Mouse (Mus musculus) liver, embryonic 15.5 days (tissue): ENCODE data around the gene Ralbp1. TPM values are rescaled to one million over a fixed set of nuclear protein-coding genes. Genes with fewer than 3 reads are reported as not detected.

ENCODE experiments used
- ATAC-seq: fragments of 200-750 bp; cut with Nextera tagmentation; 2 replicates; pipeline ENCODE4 v1.8.0; 2017; ENCODE audit warnings: moderate number of reproducible peaks, mild to moderate bottlenecking, moderate library complexity; ENCODE audit not compliant: insufficient read depth
- H3K27ac ChIP-seq: fragments of 300-500 bp; sonication (generic); replicated peaks from 2 replicates; pipeline ENCODE4 v1.5.1; 2015; ENCODE audit warnings: mild to moderate bottlenecking, inconsistent platforms
- H3K27me3 ChIP-seq: fragments of 300-500 bp; sonication (generic); 2 replicates; pipeline ENCODE4 v1.6.1; 2015; ENCODE audit warnings: mild to moderate bottlenecking, inconsistent platforms
- H3K36me3 ChIP-seq: fragments of 300-500 bp; sonication (generic); replicated peaks from 2 replicates; pipeline ENCODE4 v1.6.1; 2015; ENCODE audit warnings: moderate library complexity, mild to moderate bottlenecking, inconsistent platforms
- H3K4me1 ChIP-seq: fragments of 300-500 bp; sonication (generic); replicated peaks from 2 replicates; pipeline ENCODE4 v1.6.1; 2015; ENCODE audit warnings: inconsistent platforms
- H3K4me2 ChIP-seq: fragments of 300-500 bp; sonication (generic); 2 replicates; pipeline ENCODE4 v1.6.1; 2015; ENCODE audit warnings: moderate library complexity, mild to moderate bottlenecking, inconsistent platforms
- H3K4me3 ChIP-seq: fragments of 300-500 bp; sonication (generic); replicated peaks from 2 replicates; pipeline ENCODE4 v1.5.1; 2015; ENCODE audit warnings: mild to moderate bottlenecking, inconsistent platforms
- H3K9ac ChIP-seq: fragments of 300-500 bp; sonication (generic); 2 replicates; pipeline ENCODE4 v1.6.1; 2015; ENCODE audit warnings: moderate library complexity, mild to moderate bottlenecking, inconsistent platforms
- H3K9me3 ChIP-seq: fragments of 300-500 bp; sonication (generic); replicated peaks from 2 replicates; pipeline ENCODE4 v1.6.1; 2016; ENCODE audit warnings: inconsistent platforms
- WGBS: fragments of 180-500 bp; shearing (Covaris S2); methylation state at CpG from one replicate; pipeline ENCODE4 v1.1.7; 2015; ENCODE audit warnings: mixed read lengths; ENCODE audit not compliant: insufficient replicate concordance; 5-methylcytosine and 5-hydroxymethylcytosine counted together
- polyA plus RNA-seq: library from polyadenylated mRNA; unstranded; fragments of >200 nt; fragmentation: Nextera tagmentation; extraction: Ambion mirVana; gene quantifications from 2 replicates; pipeline ENCODE4 v1.2.1, GENCODE M21; 2015

Ralbp1 gene
- polyA plus RNA-seq, 1 experiment from 2014 or later: 38.8 TPM

- no peak overlapping the region for H3K4me3 ChIP-seq
- H3K36me3 ChIP-seq: peaks cover 6% of the 10 kb centered on the region; the same call in 1 of the 2 replicates
- H3K4me2 ChIP-seq: no peak overlapping the region
- no peaks in the 10 kb centered on the region for H3K27me3 ChIP-seq
- no peaks in the 10 kb centered on the region for H3K9me3 ChIP-seq
- H3K27ac ChIP-seq: no peak overlapping the region
- H3K9ac ChIP-seq: no peak overlapping the region
- ATAC-seq: no peak
- peaks cover 24% of the 10 kb centered on the region for H3K4me1 ChIP-seq
- WGBS: 21% methylated on average over 4 of the region's 4 CpGs
Observed at GRCm38 (mm10) chr17:65870146-65870545, 15.5 kb downstream of the Ralbp1 start.

- no peaks in the 10 kb centered on the region for H3K9me3 ChIP-seq
- no peak overlapping the region for H3K27ac ChIP-seq
- no peak overlapping the region for H3K4me2 ChIP-seq
- peaks cover 24% of the 10 kb centered on the region for H3K4me1 ChIP-seq
- no peaks in the 10 kb centered on the region for H3K27me3 ChIP-seq
- peaks cover 6% of the 10 kb centered on the region; the same call in 1 of the 2 replicates for H3K36me3 ChIP-seq
- no peak overlapping the region for H3K9ac ChIP-seq
- 51% methylated on average over 10 of the region's 10 CpGs for WGBS
- ATAC-seq: no peak
- no peak overlapping the region for H3K4me3 ChIP-seq
Observed at GRCm38 (mm10) chr17:65869720-65870119, 15.9 kb downstream of the Ralbp1 start.

GRCm38 (mm10) chr17:65867996-65868395 lies 17.6 kb downstream of the Ralbp1 start:
- Histone ChIP-seq H3K4me1 (peaks cover 23% of the 10 kb centered on the region), H3K27me3 (no peaks in the 10 kb centered on the region), H3K9ac (no peak overlapping the region), H3K9me3 (no peaks in the 10 kb centered on the region), H3K4me3 (no peak overlapping the region), H3K4me2 (no peak overlapping the region), H3K27ac (no peak overlapping the region), H3K36me3 (peaks cover 16% of the 10 kb centered on the region)
- WGBS: 75% methylated on average over 5 of the region's 5 CpGs
- no peak for ATAC-seq

- Histone ChIP-seq H3K9me3 (no peaks in the 10 kb centered on the region), H3K4me2 (no peak overlapping the region), H3K4me1 (peaks cover 6% of the 10 kb centered on the region), H3K27me3 (no peaks in the 10 kb centered on the region), H3K9ac (no peak overlapping the region), H3K4me3 (no peak overlapping the region), H3K36me3 (peaks cover 28% of the 10 kb centered on the region), H3K27ac (no peak overlapping the region)
- ATAC-seq: peak; percentile 54
- 54% methylated on average over 3 of the region's 3 CpGs for WGBS
Observed at GRCm38 (mm10) chr17:65866201-65866600, 19.4 kb downstream of the Ralbp1 start.

GRCm38 (mm10) chr17:65865265-65865664 lies 20.3 kb downstream of the Ralbp1 start:
- H3K4me2 ChIP-seq: no peak overlapping the region
- H3K36me3 ChIP-seq: peaks cover 37% of the 10 kb centered on the region
- no peak overlapping the region for H3K4me3 ChIP-seq
- H3K9ac ChIP-seq: no peak overlapping the region
- H3K9me3 ChIP-seq: no peaks in the 10 kb centered on the region
- peaks cover 6% of the 10 kb centered on the region for H3K4me1 ChIP-seq
- H3K27me3 ChIP-seq: no peaks in the 10 kb centered on the region
- H3K27ac ChIP-seq: no peak overlapping the region
- ATAC-seq: no peak

- no peaks in the 10 kb centered on the region for H3K27me3 ChIP-seq
- no peaks in the 10 kb centered on the region for H3K9me3 ChIP-seq
- WGBS: 29% methylated on average over 4 of the region's 4 CpGs
- H3K4me3 ChIP-seq: no peak overlapping the region
- no peak overlapping the region for H3K27ac ChIP-seq
- peaks cover 5% of the 10 kb centered on the region for H3K4me1 ChIP-seq
- H3K9ac ChIP-seq: no peak overlapping the region
- H3K36me3 ChIP-seq: peaks cover 38% of the 10 kb centered on the region
- ATAC-seq: no peak
- no peak overlapping the region for H3K4me2 ChIP-seq
Observed at GRCm38 (mm10) chr17:65864742-65865141, 20.9 kb downstream of the Ralbp1 start.

GRCm38 (mm10) chr17:65863830-65864229 lies 21.8 kb downstream of the Ralbp1 start:
- WGBS: 86% methylated on average over 12 of the region's 12 CpGs
- Histone ChIP-seq H3K4me1 (no peaks in the 10 kb centered on the region; the same call in 1 of the 2 replicates), H3K27ac (no peak overlapping the region), H3K4me3 (no peak overlapping the region), H3K4me2 (no peak overlapping the region), H3K36me3 (peaks cover 44% of the 10 kb centered on the region), H3K9me3 (no peaks in the 10 kb centered on the region), H3K9ac (no peak overlapping the region), H3K27me3 (no peaks in the 10 kb centered on the region)
- no peak for ATAC-seq

- no peaks in the 10 kb centered on the region for H3K9me3 ChIP-seq
- no peaks in the 10 kb centered on the region for H3K27me3 ChIP-seq
- H3K4me1 ChIP-seq: peaks cover 10% of the 10 kb centered on the region
- WGBS: 52% methylated on average over 4 of the region's 4 CpGs
- no peak overlapping the region for H3K4me3 ChIP-seq
- ATAC-seq: no peak
- no peak overlapping the region for H3K4me2 ChIP-seq
- no peak overlapping the region for H3K9ac ChIP-seq
- no peak overlapping the region for H3K27ac ChIP-seq
- H3K36me3 ChIP-seq: peaks cover 55% of the 10 kb centered on the region
Observed at GRCm38 (mm10) chr17:65862579-65862978, 23.0 kb downstream of the Ralbp1 start.

GRCm38 (mm10) chr17:65857617-65858016 lies 28.0 kb downstream of the Ralbp1 start:
- Histone ChIP-seq H3K27ac (no peak overlapping the region), H3K9ac (no peak overlapping the region), H3K36me3 (peaks cover 75% of the 10 kb centered on the region), H3K4me3 (no peak overlapping the region), H3K4me1 (peaks cover 15% of the 10 kb centered on the region), H3K27me3 (no peaks in the 10 kb centered on the region), H3K9me3 (no peaks in the 10 kb centered on the region), H3K4me2 (no peak overlapping the region)
- ATAC-seq: peak; percentile 40; the same call in 1 of the 2 replicates
- WGBS: 13% methylated on average over 4 of the region's 4 CpGs

GRCm38 (mm10) chr17:65854006-65854405 lies 31.6 kb downstream of the Ralbp1 start:
- no peak overlapping the region for H3K4me2 ChIP-seq
- ATAC-seq: no peak
- H3K9me3 ChIP-seq: no peaks in the 10 kb centered on the region
- H3K4me1 ChIP-seq: peaks cover 15% of the 10 kb centered on the region
- WGBS: 68% methylated on average over 4 of the region's 4 CpGs
- peaks cover 88% of the 10 kb centered on the region for H3K36me3 ChIP-seq
- no peak overlapping the region for H3K9ac ChIP-seq
- no peak overlapping the region for H3K4me3 ChIP-seq
- peak overlapping the region; percentile 29; the same call in 1 of the 2 replicates for H3K27ac ChIP-seq
- H3K27me3 ChIP-seq: no peaks in the 10 kb centered on the region

GRCm38 (mm10) chr17:65853326-65853725 lies 32.3 kb downstream of the Ralbp1 start:
- Histone ChIP-seq H3K27me3 (no peaks in the 10 kb centered on the region), H3K36me3 (peaks cover 87% of the 10 kb centered on the region), H3K9ac (no peak overlapping the region), H3K4me2 (no peak overlapping the region), H3K4me3 (no peak overlapping the region), H3K27ac (peak overlapping the region; percentile 41; the same call in 1 of the 2 replicates), H3K4me1 (peaks cover 12% of the 10 kb centered on the region), H3K9me3 (no peaks in the 10 kb centered on the region)
- no peak for ATAC-seq
- 72% methylated on average over 6 of the region's 6 CpGs for WGBS

GRCm38 (mm10) chr17:65851749-65852148 lies 33.8 kb downstream of the Ralbp1 start:
- Histone ChIP-seq H3K4me3 (no peak overlapping the region), H3K27ac (no peak overlapping the region), H3K27me3 (no peaks in the 10 kb centered on the region), H3K36me3 (peaks cover 78% of the 10 kb centered on the region), H3K4me1 (no peaks in the 10 kb centered on the region), H3K9ac (no peak overlapping the region), H3K9me3 (no peaks in the 10 kb centered on the region), H3K4me2 (no peak overlapping the region)
- no peak for ATAC-seq
- 81% methylated on average over 6 of the region's 6 CpGs for WGBS
